Mouse (Mus musculus): ENCODE results near the gene Ssbp4. TPM values are rescaled to one million over a fixed set of nuclear protein-coding genes. Genes with fewer than 3 reads are reported as not detected.
A peak's percentile ranks its signal among the peaks of the same experiment; 100 is the strongest.

Ssbp4 gene
- polyA plus RNA-seq, 1 experiment from 2014 or later: 147 TPM

DNA sequence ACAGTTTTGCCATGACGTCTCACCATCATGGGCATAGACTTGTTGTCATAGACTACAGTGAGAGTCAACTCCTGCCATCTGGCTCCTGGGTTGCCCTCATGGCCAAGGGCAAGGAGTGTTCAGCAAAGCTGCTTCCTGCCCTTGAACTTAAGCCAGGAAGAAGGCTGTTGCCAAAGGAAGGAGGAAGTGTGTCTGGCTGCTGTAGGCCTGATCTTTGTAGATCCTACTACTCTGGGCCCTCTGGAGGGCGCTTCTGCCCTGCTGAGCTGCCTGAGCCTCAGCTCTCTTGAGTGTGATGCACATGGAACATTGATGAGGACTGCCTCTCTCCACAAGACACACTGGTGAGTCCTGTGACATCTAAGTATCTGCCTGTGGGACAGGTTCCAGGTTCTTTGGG, 48.6 kb downstream of the Ssbp4 start:
- no peak overlapping the region for H3K27ac ChIP-seq (ENCODE audit: low read depth, low read length)
- H3K4me2 ChIP-seq (ENCODE audit: low read length): no peak overlapping the region
- no peak for DNase-seq (ENCODE audit: low spot score)

DNA sequence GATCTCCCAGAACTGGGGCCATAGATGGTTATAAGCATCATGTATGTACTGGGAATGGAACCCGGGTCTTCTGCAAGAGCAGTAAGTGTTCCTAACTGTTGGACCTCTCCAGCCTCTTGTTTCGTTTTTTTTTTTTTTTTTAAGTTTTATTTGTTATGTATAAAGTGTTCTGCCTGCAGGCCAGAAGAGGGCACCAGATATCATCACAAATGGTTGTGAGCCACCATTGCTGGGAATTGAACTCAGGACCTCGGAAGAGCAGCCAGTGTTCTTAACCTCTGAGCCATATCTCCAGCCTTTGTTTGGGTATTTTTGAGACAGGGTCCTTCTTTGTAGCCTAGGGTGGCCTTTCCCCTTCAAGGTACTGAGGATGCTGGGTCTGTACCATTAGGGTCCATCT, 49.7 kb downstream of the Ssbp4 start:
- Histone ChIP-seq H3K9me3 (replicated peaks; ENCODE audit: control insufficient read depth, low read length) (no peaks in the 10 kb centered on the region), H3K4me1 (ENCODE audit: control insufficient read depth, insufficient read depth, low read length) (peaks cover 1% of the 10 kb centered on the region; the same call in 1 of the 2 replicates), H3K9ac (ENCODE audit: low read length) (no peak overlapping the region), H3K36me3 (ENCODE audit: control insufficient read depth, insufficient read depth, low read length) (no peaks in the 10 kb centered on the region), H3K4me3 (ENCODE audit: low read depth, low read length) (no peak overlapping the region), H3K4me2 (ENCODE audit: low read length) (no peak overlapping the region), H3K27ac (ENCODE audit: low read depth, low read length) (no peak overlapping the region), H3K27me3 (replicated peaks; ENCODE audit: control insufficient read depth, insufficient read depth, low read length) (no peaks in the 10 kb centered on the region)
- DNase-seq (ENCODE audit: low spot score) (no peak), ATAC-seq (no peak)
- WGBS: 80% methylated on average over 3 of the region's 3 CpGs

More for the DNA sequence above, 48.6 kb downstream of the Ssbp4 start:
- ATAC-seq: no peak
- Histone ChIP-seq H3K27me3 (replicated peaks; ENCODE audit: control insufficient read depth, insufficient read depth, low read length) (no peaks in the 10 kb centered on the region), H3K4me3 (ENCODE audit: low read depth, low read length) (no peak overlapping the region), H3K9ac (ENCODE audit: low read length) (no peak overlapping the region), H3K36me3 (ENCODE audit: control insufficient read depth, insufficient read depth, low read length) (no peaks in the 10 kb centered on the region), H3K9me3 (replicated peaks; ENCODE audit: control insufficient read depth, low read length) (no peaks in the 10 kb centered on the region), H3K4me1 (ENCODE audit: control insufficient read depth, insufficient read depth, low read length) (no peaks in the 10 kb centered on the region)
- WGBS: 72% methylated on average over 2 of the region's 2 CpGs

DNA sequence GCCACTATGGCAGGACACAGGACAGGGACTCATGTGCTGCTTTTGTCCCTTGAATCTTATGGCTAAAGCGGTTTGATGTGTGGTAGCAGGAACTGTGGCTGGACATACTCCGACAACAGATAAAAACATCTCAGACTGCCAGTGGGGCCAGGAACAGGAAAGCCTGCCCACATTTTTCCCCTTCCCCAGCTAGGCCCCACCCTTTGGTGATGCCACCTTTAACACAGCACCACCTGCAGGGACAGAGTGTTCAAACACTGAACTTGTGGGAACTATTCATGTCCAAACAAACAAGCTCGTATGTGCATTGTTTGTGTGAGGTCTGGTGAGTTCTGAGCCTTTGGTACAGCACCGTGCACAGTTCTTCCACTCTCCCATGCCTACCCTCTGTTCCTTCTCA, 50.3 kb downstream of the Ssbp4 start:
- no peak overlapping the region for H3K27ac ChIP-seq (ENCODE audit: low read depth, low read length)
- DNase-seq (ENCODE audit: low spot score): no peak
- H3K9me3 ChIP-seq (replicated peaks; ENCODE audit: control insufficient read depth, low read length): no peaks in the 10 kb centered on the region
- ATAC-seq: no peak
- no peak overlapping the region for H3K4me2 ChIP-seq (ENCODE audit: low read length)
- peaks cover 6% of the 10 kb centered on the region; the same call in 1 of the 2 replicates for H3K4me1 ChIP-seq (ENCODE audit: control insufficient read depth, insufficient read depth, low read length)
- no peaks in the 10 kb centered on the region for H3K27me3 ChIP-seq (replicated peaks; ENCODE audit: control insufficient read depth, insufficient read depth, low read length)
- H3K4me3 ChIP-seq (ENCODE audit: low read depth, low read length): no peak overlapping the region
- H3K36me3 ChIP-seq (ENCODE audit: control insufficient read depth, insufficient read depth, low read length): no peaks in the 10 kb centered on the region
- no peak overlapping the region for H3K9ac ChIP-seq (ENCODE audit: low read length)
- 64% methylated on average over 4 of the region's 4 CpGs for WGBS

DNA sequence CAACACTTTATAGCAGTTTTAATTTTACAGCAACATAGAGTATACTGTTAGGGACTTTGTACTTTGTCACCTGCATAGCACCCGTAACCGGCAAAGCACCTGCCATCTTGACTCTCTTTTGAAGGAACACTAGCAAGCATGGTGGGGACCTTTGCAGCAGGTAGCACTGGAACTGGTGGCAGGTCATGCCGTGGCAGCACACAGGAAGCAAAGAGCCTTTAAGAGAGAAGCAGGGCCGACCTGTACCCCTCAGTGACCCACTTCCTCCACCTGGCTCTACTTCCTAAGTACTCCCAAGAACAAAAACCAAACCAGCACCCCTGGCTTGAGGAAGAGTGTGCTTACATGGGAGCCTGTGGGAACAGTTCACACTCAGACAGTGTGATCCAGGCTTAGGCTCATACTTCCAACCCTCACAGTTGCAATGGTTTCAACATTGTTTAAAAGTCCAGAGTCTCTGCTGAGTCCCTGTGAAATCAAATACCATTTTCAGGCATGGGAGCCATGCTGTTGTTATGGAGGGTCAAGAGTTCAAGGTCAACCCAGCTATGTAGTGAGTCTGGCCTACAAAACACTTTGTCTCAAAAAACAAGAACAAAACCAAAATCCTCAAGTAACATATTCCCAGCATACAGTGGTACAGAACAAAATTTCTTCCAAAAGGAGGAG, 53.5 kb downstream of the Ssbp4 start:
- Histone ChIP-seq H3K4me3 (ENCODE audit: low read depth, low read length) (no peak overlapping the region), H3K36me3 (ENCODE audit: control insufficient read depth, insufficient read depth, low read length) (no peaks in the 10 kb centered on the region), H3K4me1 (ENCODE audit: control insufficient read depth, insufficient read depth, low read length) (peaks cover 7% of the 10 kb centered on the region; the same call in 1 of the 2 replicates), H3K9ac (ENCODE audit: low read length) (no peak overlapping the region), H3K27me3 (replicated peaks; ENCODE audit: control insufficient read depth, insufficient read depth, low read length) (no peaks in the 10 kb centered on the region), H3K9me3 (replicated peaks; ENCODE audit: control insufficient read depth, low read length) (no peaks in the 10 kb centered on the region), H3K27ac (ENCODE audit: low read depth, low read length) (no peak overlapping the region), H3K4me2 (ENCODE audit: low read length) (no peak overlapping the region)
- no peak for DNase-seq (ENCODE audit: low spot score)
- no peak for ATAC-seq
- 90% methylated on average over 4 of the region's 4 CpGs for WGBS

DNA sequence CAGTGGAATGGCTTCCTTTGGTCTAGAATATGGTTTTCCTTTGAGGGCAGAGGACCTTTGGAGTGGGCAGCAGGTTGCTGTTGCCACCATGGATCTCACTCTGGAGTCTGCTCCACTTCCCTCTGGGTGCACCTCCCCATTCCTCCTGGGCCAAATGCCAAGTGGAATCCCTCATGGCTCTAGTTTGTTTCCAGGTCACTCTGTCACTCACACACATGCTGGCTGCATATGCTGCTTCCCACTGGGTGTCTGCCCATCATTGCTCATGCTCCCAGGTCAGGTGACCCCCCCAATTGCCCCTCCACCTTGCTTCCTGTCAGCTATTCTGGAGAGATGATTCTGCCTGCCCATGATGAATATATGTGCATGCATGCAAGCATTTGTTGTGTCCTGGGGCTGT, 54.9 kb downstream of the Ssbp4 start:
- Histone ChIP-seq H3K27me3 (replicated peaks; ENCODE audit: control insufficient read depth, insufficient read depth, low read length) (no peaks in the 10 kb centered on the region), H3K9ac (ENCODE audit: low read length) (no peak overlapping the region), H3K4me2 (ENCODE audit: low read length) (no peak overlapping the region), H3K4me3 (ENCODE audit: low read depth, low read length) (no peak overlapping the region), H3K4me1 (ENCODE audit: control insufficient read depth, insufficient read depth, low read length) (peaks cover 7% of the 10 kb centered on the region; the same call in 1 of the 2 replicates), H3K27ac (ENCODE audit: low read depth, low read length) (peak overlapping the region; percentile 39; the same call in 1 of the 2 replicates), H3K9me3 (replicated peaks; ENCODE audit: control insufficient read depth, low read length) (no peaks in the 10 kb centered on the region), H3K36me3 (ENCODE audit: control insufficient read depth, insufficient read depth, low read length) (no peaks in the 10 kb centered on the region)
- no peak for ATAC-seq
- DNase-seq (ENCODE audit: low spot score): peak; percentile 33

DNA sequence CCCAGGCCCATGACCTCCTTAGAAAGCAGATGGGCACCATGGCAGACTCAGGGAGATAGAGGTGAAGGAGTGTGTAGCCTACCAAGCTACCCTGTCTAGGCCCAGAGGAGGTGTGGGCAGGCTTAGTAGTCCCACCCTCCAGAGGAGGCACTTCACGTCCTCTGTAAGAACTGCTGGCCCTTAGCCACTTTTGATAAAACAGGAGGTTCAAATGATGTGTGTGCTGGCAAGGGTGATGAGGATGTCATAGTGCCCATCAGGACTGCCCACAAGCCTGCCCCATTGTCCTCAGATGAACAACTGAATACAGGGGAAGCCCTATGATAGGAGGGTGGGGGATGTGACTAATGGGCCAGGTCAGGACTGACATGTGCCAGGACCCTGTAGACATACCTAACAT, 55.8 kb downstream of the Ssbp4 start:
- no peaks in the 10 kb centered on the region for H3K27me3 ChIP-seq (replicated peaks; ENCODE audit: control insufficient read depth, insufficient read depth, low read length)
- no peaks in the 10 kb centered on the region for H3K36me3 ChIP-seq (ENCODE audit: control insufficient read depth, insufficient read depth, low read length)
- no peak overlapping the region for H3K4me2 ChIP-seq (ENCODE audit: low read length)
- DNase-seq (ENCODE audit: low spot score) (no peak), ATAC-seq (no peak)
- 52% methylated on average over 1 of the region's 1 CpGs for WGBS
- no peak overlapping the region for H3K4me3 ChIP-seq (ENCODE audit: low read depth, low read length)
- H3K4me1 ChIP-seq (ENCODE audit: control insufficient read depth, insufficient read depth, low read length): peaks cover 7% of the 10 kb centered on the region; the same call in 1 of the 2 replicates
- no peaks in the 10 kb centered on the region for H3K9me3 ChIP-seq (replicated peaks; ENCODE audit: control insufficient read depth, low read length)
- no peak overlapping the region for H3K9ac ChIP-seq (ENCODE audit: low read length)
- no peak overlapping the region for H3K27ac ChIP-seq (ENCODE audit: low read depth, low read length)

DNA sequence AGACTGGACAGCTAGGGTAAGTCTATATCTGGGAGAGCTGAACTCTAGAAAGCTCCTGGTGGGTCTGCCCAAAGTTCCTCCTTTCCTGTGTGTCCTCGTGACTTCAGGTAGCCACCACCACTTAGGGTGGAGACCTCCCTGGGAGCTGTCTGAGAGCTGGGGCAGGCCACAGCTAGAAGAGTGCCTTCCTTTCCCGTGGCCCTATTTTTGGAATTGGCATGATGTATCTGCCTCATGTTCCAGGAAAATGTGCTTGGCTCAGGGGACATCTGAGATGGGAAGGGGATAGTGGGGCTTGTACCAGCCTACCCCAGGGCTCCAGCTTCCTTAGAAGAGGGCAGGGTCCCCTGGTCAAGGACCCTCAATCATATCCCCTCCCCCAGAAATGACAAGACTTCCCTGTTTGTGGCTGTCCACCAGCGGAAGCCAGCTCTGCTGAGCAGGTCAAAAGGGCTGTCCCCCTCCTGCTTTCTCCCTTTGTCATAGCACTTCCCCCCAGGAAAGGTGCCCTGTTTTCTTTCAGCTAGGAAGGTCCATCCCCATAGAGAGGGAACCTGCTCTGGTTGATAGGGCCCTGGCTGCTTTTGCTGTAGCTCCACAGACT, 57.0 kb downstream of the Ssbp4 start:
- Histone ChIP-seq H3K4me2 (ENCODE audit: low read length) (no peak overlapping the region), H3K9ac (ENCODE audit: low read length) (no peak overlapping the region), H3K36me3 (ENCODE audit: control insufficient read depth, insufficient read depth, low read length) (no peaks in the 10 kb centered on the region), H3K27ac (ENCODE audit: low read depth, low read length) (no peak overlapping the region), H3K27me3 (replicated peaks; ENCODE audit: control insufficient read depth, insufficient read depth, low read length) (no peaks in the 10 kb centered on the region), H3K4me3 (ENCODE audit: low read depth, low read length) (no peak overlapping the region), H3K9me3 (replicated peaks; ENCODE audit: control insufficient read depth, low read length) (no peaks in the 10 kb centered on the region), H3K4me1 (ENCODE audit: control insufficient read depth, insufficient read depth, low read length) (peaks cover 7% of the 10 kb centered on the region; the same call in 1 of the 2 replicates)
- no peak for DNase-seq (ENCODE audit: low spot score)
- ATAC-seq: no peak
- WGBS: 82% methylated on average over 3 of the region's 3 CpGs

DNA sequence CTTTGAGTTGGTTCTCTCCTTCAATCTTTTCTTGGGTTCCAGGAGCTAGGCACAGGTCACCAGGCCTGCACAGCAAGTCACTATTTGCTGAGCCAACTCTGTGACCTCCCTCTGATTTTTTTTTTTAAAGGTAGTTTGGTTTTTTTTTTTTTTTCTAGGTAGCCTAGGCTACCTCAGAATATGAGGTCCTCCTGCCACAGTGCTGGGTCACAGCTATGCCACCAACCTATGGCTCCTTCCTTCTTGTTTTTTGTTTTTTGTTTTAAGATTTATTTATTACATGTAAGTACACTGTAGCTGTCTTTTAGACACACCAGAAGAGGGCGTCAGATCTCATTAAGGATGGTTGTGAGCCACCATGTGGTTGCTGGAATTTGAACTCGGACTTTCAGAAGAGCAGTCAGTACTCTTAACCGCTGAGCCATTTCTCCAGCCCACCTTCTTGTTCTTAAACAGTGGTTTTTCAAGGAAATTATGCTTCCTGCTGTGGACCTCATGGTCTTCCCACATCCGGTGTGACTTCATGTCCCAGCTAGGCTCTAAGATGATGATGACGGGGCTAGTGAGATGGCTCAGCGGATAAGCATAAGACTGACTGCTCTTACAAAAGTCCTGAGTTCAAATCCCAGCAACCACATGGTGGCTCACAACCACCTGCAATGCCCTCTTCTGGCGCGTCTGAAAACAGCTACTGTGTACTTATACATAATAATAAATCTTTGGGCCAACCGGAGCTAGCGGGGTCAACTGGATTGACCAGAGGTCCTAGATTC, 59.1 kb downstream of the Ssbp4 start:
- H3K27me3 ChIP-seq (replicated peaks; ENCODE audit: control insufficient read depth, insufficient read depth, low read length): no peaks in the 10 kb centered on the region
- ATAC-seq: no peak
- no peaks in the 10 kb centered on the region for H3K9me3 ChIP-seq (replicated peaks; ENCODE audit: control insufficient read depth, low read length)
- H3K4me1 ChIP-seq (ENCODE audit: control insufficient read depth, insufficient read depth, low read length): peaks cover 7% of the 10 kb centered on the region; the same call in 1 of the 2 replicates
- H3K27ac ChIP-seq (ENCODE audit: low read depth, low read length): no peak overlapping the region
- no peak for DNase-seq (ENCODE audit: low spot score)
- H3K4me2 ChIP-seq (ENCODE audit: low read length): no peak overlapping the region
- H3K9ac ChIP-seq (ENCODE audit: low read length): no peak overlapping the region
- no peak overlapping the region for H3K4me3 ChIP-seq (ENCODE audit: low read depth, low read length)
- WGBS: 95% methylated on average over 10 of the region's 10 CpGs
- H3K36me3 ChIP-seq (ENCODE audit: control insufficient read depth, insufficient read depth, low read length): no peaks in the 10 kb centered on the region

DNA sequence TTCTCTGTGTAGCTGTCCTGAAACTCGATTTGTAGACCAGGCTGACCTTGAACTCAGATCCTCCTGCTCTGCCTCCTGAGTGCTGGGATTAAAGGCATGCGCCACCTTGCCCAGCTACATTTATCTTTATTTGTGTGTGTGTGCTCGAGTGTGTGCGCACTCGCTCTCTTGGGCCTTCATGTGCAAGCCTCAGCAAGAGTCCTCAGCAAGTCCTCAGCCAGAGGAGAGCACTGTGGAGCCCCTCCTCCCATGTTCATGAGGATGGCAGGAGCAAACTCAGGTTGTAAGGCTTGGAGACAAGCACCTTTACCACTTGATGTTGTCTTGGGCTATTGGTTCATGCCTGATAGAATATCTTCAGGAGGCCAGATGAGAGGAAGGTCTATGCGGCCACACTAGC, 60.9 kb downstream of the Ssbp4 start:
- Histone ChIP-seq H3K4me3 (ENCODE audit: low read depth, low read length) (no peak overlapping the region), H3K4me1 (ENCODE audit: control insufficient read depth, insufficient read depth, low read length) (no peaks in the 10 kb centered on the region), H3K4me2 (ENCODE audit: low read length) (no peak overlapping the region), H3K27ac (ENCODE audit: low read depth, low read length) (no peak overlapping the region), H3K27me3 (replicated peaks; ENCODE audit: control insufficient read depth, insufficient read depth, low read length) (no peaks in the 10 kb centered on the region), H3K9ac (ENCODE audit: low read length) (no peak overlapping the region), H3K36me3 (ENCODE audit: control insufficient read depth, insufficient read depth, low read length) (no peaks in the 10 kb centered on the region), H3K9me3 (replicated peaks; ENCODE audit: control insufficient read depth, low read length) (no peaks in the 10 kb centered on the region)
- 93% methylated on average over 6 of the region's 6 CpGs for WGBS
- DNase-seq (ENCODE audit: low spot score) (no peak), ATAC-seq (no peak)

Measured in forebrain, embryonic 14.5 days (tissue).